Mouse (Mus musculus): ENCODE measurements at regions not wholly inside any gene's neighbourhood (a gene's known extent, or its start where the extent isn't known, plus 50 kb on each side); places are given as distances from the start of the nearest gene placed in this dataset.

GRCm38 (mm10) chrX:82741478-82741877, 207.2 kb upstream of the Dmd start:
- DNase-seq = no peak

DNA sequence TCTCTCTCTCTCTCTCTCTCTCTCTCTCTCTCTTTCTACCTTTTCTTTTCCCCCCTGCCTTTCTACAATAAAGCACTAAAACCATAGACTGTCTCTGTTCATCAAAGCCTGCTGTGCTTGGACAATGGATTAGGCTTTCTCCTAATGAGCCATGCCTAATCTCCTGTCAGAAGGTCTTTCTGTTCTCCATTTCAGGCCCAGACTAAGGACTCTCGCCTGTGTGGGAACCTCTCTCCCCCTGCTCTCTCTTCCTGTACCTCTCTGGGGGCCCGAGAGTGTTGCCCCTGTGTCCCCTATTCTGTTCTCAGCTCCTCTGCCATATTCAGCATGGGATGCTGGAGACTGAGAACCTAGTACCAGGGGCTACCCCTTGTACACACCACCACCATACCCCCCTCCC, 184.5 kb upstream of the Dmd start:
- DNase-seq = no peak

DNA sequence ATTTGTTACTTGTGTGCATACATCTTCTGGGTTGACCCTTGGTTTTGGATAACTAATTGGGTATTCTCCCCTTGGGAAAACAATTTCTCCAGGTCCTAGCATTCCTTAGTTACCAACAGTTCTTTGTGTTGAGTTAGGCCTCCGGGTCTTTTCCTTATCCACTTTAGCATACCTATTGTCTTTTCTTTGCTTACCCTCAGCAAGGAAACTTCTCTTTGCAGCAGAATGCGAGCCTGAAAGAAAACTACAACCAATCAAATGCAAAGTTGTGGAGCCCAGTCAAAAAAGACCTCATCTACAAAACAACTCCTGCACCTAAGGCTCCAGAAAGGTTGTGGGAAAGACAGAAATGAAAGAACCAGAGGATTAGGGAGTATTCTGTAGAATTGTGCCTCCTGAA, 139.5 kb upstream of the Dmd start:
- no peak for DNase-seq

- DNase-seq = no peak
Observed at GRCm38 (mm10) chrX:82814618-82815017, 134.1 kb upstream of the Dmd start.

GRCm38 (mm10) chrX:82817045-82817444, 131.6 kb upstream of the Dmd start:
- peak; percentile 6 for DNase-seq

- no peak for DNase-seq
Observed at GRCm38 (mm10) chrX:82823606-82824005, 125.1 kb upstream of the Dmd start.

DNA sequence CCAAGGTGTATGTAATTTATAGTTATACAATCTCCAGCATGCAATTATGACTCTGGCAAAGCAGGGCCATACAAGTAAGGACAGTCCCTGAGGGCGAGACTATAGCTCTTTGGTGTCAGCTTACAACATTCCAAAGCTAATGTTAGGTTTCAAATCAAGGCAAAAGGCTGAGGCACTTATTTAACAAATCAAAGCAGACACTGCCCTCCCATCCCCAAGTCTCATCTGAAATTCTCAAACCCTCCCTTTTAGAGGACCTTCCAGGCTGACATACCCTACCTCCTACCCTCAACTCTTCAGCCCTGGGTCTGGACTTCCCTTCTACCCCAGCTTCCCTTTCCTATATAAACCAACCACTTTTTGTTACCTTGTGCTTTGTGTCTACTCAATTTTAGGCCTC, 82.6 kb upstream of the Dmd start:
- no peak for DNase-seq
